Mouse (Mus musculus) gonadal fat pad, adult 2 months (tissue): Measurements from ENCODE around the gene Cnn2. TPM values are rescaled to one million over a fixed set of nuclear protein-coding genes. Genes with fewer than 3 reads are reported as not detected.
"Not testable (repeated sequence)": the region's sequence is repeated elsewhere in the genome, so short reads cannot be mapped to it uniquely, and the experiment has no call there.

Experiments used
- DNase-seq: peaks from one replicate; pipeline ENCODE4 v3.0.0-alpha.2; 2012; ENCODE audit warnings: low read depth
- polyA plus RNA-seq: library from polyadenylated mRNA; depleted of rRNA; stranded (reverse); fragments of >200 nt; gene quantifications from 2 replicates; pipeline ENCODE4 v1.2.3, GENCODE M21; 2012; rRNA removed

The Cnn2 gene
- polyA plus RNA-seq, 1 experiment = 75.3 TPM

GRCm38 (mm10) chr10:80036832-80037231 is 48.4 kb downstream of the Cnn2 start:
- DNase-seq = no peak

DNA sequence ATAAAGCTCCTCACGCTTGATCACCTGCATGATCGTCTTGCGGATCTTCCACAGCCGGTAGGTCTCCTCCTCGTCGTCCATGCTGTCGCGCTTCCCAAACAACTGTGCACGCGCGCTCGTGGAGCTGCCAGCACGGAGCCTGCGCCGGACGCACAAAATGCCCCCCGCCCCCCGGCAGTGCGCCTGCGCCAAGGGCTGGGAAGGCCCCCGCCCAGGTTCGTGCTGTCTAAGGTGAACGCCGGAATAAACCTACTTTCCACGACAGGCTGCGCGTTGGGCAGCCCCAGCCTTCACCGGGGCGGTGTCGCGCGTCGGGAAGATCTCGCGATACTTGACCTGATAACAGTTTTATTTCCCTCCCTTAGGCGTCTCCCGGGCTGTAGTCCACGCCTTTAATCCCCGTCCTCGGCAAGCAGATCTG is 51.2 kb downstream of the Cnn2 start, which contains the start of gene Polr2e:
Gene Polr2e, minus strand, starts transcription at position 237 of the 421 bp plus-strand sequence.
- DNase-seq = no peak

DNA sequence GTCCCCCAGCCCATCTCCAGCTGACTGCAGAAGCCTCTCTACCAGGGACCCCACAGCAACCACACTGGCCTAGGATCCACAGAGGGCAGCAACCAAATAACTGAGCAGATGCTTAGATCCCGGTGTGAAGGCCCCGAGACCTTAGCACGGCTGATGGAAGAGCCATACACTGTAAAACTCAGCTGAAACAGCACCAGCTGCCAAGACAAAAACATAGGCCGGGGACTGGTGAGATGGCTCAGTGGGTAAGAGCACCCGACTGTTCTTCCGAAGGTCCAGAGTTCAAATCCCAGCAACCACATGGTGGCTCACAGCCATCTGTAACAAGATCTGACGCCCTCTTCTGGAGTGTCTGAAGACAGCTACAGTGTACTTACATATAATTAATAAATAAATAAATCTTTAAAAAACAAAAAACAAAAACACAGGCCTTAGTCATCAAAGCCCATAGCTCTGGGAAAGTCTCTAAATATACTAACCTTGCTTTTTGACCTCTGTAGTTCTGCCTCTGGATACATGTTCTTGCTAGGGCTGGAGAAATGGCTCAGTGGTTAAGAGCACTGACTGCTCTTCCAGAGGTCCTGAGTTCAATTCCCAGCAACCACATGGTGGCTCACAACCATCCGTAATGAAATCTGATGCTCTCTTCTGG is 53.2 kb downstream of the Cnn2 start:
- DNase-seq = not testable (repeated sequence)

DNA sequence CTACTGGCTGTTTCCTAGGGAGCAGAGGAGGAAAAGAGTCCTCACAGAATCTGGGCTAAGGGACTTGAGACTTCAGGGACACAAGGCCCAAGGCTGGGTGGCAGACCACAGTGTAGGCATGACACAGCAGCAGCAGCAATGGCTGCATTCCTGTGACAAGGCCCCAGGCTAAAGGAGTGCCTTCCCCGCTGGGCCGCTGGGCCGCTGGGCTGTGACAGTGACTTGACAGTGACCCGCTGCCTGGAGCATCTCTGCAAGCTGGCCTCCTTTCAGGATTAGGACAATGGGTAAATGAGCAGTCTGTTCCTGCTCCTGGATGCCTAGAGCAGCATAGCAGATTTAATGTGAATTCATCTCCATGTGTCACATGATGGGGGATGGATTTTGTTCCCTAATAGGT is 55.7 kb downstream of the Cnn2 start:
- DNase-seq = no peak

GRCm38 (mm10) chr10:80045364-80045763 is 57.0 kb downstream of the Cnn2 start:
- not testable (repeated sequence) for DNase-seq

Other genes with a start within 250 kb of the Cnn2 start
- 39.4 and 48.1 TPM in 2 replicates for gene Polrmt, start 242.0 kb upstream of the Cnn2 start, polyA plus RNA-seq
- not detected in 2 replicates for gene Fgf22, start 233.5 kb upstream of the Cnn2 start, polyA plus RNA-seq
- 80.0 and 102 TPM in 2 replicates for gene Rnf126, start 221.6 kb upstream of the Cnn2 start, polyA plus RNA-seq
- gene Fstl3, start 211.3 kb upstream of the Cnn2 start, polyA plus RNA-seq = 41.0 and 43.3 TPM in 2 replicates
- 0.13 and 0.23 TPM in 2 replicates for gene Prss57, start 197.6 kb upstream of the Cnn2 start, polyA plus RNA-seq
- gene Palm, start 195.0 kb upstream of the Cnn2 start, polyA plus RNA-seq = 49.8 and 51.9 TPM in 2 replicates
- gene Misp, start 167.6 kb upstream of the Cnn2 start, polyA plus RNA-seq = 0.59 and 0.86 TPM in 2 replicates
- gene Ptbp1, start 134.2 kb upstream of the Cnn2 start, polyA plus RNA-seq = 207 and 326 TPM in 2 replicates
- gene Prtn3, start 114.1 kb upstream of the Cnn2 start, polyA plus RNA-seq = 6.6 and 7.0 TPM in 2 replicates
- gene Plppr3, start 114.0 kb upstream of the Cnn2 start, polyA plus RNA-seq = 10.3 and 11.5 TPM in 2 replicates
- gene Elane, start 102.3 kb upstream of the Cnn2 start, polyA plus RNA-seq = 0.56 and 0.74 TPM in 2 replicates
- gene Cfd, start 97.7 kb upstream of the Cnn2 start, polyA plus RNA-seq = 6,877 and 11,546 TPM in 2 replicates
- 66.8 and 67.5 TPM in 2 replicates for gene Med16, start 79.7 kb upstream of the Cnn2 start, polyA plus RNA-seq
- not detected in 2 replicates for gene Gm26602, start 77.7 kb upstream of the Cnn2 start, polyA plus RNA-seq
- 7.9 and 8.3 TPM in 2 replicates for gene Kiss1r, start 71.6 kb upstream of the Cnn2 start, polyA plus RNA-seq
- 106 and 120 TPM in 2 replicates for gene R3hdm4, start 67.4 kb upstream of the Cnn2 start, polyA plus RNA-seq
- 3.2 and 3.7 TPM in 2 replicates for gene Arid3a, start 61.5 kb upstream of the Cnn2 start, polyA plus RNA-seq
- 33.0 and 42.6 TPM in 2 replicates for gene Wdr18, start 28.4 kb upstream of the Cnn2 start, polyA plus RNA-seq
- gene Grin3b, start 17.9 kb upstream of the Cnn2 start, polyA plus RNA-seq = 0.36 and 0.46 TPM in 2 replicates
- gene Tmem259, start 4.3 kb upstream of the Cnn2 start, polyA plus RNA-seq = 201 and 219 TPM in 2 replicates
- gene Abca7, start 7.9 kb downstream of the Cnn2 start, polyA plus RNA-seq = 5.5 and 8.5 TPM in 2 replicates
- 16.4 and 20.1 TPM in 2 replicates for gene Arhgap45, start 28.1 kb downstream of the Cnn2 start, polyA plus RNA-seq
- gene Polr2e, start 51.2 kb downstream of the Cnn2 start, polyA plus RNA-seq = 152 and 167 TPM in 2 replicates
- 721 and 1,178 TPM in 2 replicates for gene Gpx4, start 58.6 kb downstream of the Cnn2 start, polyA plus RNA-seq
- 32.3 and 38.6 TPM in 2 replicates for gene Sbno2, start 117.0 kb downstream of the Cnn2 start, polyA plus RNA-seq
- 108 TPM in 2 replicates for gene Stk11, start 127.2 kb downstream of the Cnn2 start, polyA plus RNA-seq
- gene Atp5d, start 150.0 kb downstream of the Cnn2 start, polyA plus RNA-seq = 561 and 619 TPM in 2 replicates
- 32.6 and 47.3 TPM in 2 replicates for gene Cbarp, start 152.3 kb downstream of the Cnn2 start, polyA plus RNA-seq
- gene Midn, start 159.7 kb downstream of the Cnn2 start, polyA plus RNA-seq = 35.1 and 46.4 TPM in 2 replicates
- gene Cirbp, start 177.4 kb downstream of the Cnn2 start, polyA plus RNA-seq = 159 and 198 TPM in 2 replicates
- 9.3 and 13.7 TPM in 2 replicates for gene 1600002K03Rik, start 184.4 kb downstream of the Cnn2 start, polyA plus RNA-seq
- gene Efna2, start 190.9 kb downstream of the Cnn2 start, polyA plus RNA-seq = 3.2 and 4.0 TPM in 2 replicates
- 52.5 and 54.1 TPM in 2 replicates for gene Mum1, start 237.8 kb downstream of the Cnn2 start, polyA plus RNA-seq